Mouse (Mus musculus): ENCODE measurements at regions not wholly inside any gene's neighbourhood (a gene's known extent, or its start where the extent isn't known, plus 50 kb on each side); places are given as distances from the start of the nearest gene placed in this dataset.

DNA sequence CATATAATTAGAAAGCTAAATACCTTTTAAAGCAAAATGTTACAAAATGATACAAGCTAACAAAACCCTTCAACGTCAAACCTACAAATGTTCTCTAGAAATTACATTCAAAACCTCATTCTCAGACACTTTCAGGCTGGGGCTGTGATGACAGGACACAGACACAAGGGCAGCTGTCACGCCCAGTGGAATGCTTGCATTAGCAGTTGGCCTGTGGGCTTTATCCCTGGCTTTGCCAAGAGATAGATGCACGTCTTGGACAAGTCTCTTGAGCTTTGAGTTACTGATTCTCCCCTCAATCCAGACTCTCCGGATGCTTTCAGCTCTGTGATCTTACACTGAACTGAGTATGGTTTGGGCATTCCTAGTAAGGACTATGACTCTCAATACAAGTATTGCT lies 196.1 kb upstream of the Jade1 start:
- DNase-seq: no peak

DNA sequence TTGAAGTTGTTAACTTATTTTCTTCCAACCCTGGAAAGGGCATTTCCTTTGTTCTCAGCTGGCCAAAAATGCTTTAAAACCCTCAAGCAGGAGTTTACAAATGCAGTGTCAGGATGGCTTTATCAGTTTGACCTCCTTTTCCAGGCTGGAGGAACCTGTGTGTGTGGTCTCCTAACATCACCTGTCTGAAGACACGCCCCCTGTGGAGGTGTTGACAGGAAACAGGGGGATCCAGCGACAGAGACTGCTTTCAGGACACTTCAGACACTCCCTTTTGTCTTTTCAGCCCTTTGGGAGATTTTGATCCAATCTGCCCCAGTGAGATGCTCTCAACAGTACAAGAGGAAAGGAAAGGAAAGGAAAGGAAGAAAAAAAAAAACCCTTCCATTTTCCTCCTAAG lies 202.5 kb upstream of the Jade1 start:
- DNase-seq: no peak

DNA sequence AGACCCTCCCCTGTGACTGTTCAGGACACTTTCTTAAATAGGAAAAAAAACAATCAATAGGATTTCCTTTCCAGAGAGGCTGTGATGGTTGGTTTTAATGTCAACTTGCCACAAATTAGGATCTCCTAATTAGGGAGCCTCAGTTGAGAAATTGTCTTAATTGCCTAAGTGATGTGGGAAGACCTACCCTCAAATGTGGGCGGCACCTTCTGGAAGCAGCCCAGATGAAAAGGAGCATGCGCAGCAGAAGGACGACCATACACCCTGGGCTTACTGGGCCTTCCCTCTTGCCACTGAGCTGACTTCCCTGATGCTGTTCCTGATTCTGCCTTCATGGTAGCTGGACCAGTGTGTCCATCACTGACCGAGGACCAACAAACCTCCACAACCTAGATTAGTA lies 203.7 kb upstream of the Jade1 start:
- DNase-seq: no peak

DNA sequence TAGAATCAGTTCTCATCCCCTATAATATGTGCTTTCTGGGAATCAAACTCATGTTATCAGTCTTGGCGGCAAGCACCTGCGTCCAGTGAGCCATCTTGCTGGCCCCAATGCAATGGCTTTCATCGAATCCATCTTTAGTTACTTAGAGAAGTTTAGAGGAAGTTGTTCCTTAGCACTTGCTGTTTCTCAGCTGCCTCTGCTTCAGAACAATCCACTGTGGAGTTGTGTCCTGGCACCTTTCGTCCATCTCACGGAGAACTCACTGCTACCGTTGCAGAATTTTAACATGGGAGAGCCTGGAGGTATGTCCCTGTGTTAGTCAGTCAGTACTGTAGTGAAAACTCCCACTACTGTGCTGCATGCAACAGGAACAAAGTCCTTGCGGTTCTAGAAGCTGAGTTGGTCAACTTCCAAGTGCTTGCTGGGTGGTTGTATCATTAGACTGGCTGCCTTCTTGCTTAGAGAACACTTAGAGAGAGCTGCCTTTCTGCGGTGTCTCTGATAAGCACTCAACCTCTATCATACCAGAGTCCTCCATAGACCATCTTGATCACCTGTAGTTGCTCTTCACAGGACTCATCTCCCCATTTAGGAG lies 204.3 kb upstream of the Jade1 start:
- DNase-seq: peak; percentile 55 to 57

DNA sequence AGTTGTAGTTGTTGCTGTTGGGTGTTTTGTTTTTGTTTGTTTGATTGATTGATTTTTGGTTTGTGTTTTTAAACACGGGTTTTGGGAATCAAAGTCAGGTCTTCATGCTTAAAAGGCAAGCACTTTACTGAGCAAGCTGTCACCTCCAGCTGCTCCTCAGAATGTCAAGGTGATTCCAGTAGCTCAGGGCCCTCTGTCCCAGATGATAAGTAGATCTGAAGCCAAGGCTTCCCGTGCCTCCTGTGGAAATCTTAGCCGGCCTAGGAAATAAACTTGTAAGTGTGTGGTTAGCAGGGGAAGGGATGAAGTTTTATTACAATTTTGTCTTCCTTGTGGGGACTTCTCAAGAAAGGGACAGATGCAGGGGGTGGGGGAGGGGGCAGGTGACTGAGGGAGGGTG lies 205.2 kb upstream of the Jade1 start:
- no peak for DNase-seq

DNA sequence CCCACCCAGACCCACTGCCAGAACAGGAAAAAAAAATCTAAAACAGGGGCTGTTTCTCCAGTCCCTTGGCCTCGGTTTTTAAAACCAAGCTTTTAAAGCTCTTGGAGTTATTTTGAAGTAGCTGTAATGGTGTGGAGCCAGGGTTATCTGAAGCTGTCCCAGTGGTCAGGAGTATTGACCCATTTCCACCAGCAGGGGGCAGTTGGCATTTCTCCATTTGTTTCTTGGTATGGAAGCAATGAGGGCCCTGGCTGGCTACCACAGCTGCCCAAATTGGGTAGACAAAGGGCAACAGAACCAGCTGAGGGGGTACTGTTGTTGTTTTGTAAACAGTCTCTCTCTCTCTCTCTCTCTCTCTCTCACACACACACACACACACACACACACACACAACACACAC lies 206.7 kb upstream of the Jade1 start:
- peak; percentile 51 to 74 for DNase-seq

DNA sequence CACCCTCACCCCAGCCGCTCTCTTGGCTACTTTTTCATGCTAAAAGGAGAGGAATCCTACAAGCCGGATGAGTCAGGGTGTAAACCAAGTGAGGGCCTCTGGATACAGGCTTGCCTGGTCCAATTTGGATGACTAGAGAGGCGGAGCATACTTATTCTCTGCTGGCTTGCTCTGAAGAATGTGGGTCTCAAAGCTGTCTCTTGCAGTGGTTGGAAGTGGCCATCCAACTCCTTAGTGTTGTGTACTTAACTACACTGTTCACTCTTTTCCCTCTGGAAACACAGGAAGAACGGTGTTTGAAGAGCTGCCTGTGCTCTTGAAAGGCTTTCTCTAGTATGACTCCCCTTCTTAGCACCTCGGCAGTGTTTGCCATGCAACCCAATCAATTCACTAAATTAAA lies 208.7 kb upstream of the Jade1 start:
- no peak for DNase-seq

DNA sequence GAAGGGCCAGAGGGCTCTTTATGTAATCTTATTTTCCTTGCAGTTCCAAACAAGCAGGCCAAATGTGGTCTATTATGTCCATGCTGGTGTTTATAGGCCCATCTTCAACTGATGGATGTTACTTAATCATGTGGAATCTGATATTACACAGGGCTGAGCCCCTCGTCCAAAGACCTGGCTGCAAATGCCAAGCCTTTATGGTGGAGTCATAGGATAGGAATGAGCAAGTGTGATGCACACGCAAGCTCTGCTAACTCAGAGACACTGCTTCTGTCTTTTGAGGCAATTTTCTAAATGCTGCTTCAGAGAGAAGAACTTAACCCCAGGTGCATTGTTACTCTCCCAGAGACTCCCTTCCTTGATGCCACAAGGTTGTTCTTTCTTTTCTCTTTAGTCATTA lies 212.1 kb upstream of the Jade1 start:
- no peak for DNase-seq

DNA sequence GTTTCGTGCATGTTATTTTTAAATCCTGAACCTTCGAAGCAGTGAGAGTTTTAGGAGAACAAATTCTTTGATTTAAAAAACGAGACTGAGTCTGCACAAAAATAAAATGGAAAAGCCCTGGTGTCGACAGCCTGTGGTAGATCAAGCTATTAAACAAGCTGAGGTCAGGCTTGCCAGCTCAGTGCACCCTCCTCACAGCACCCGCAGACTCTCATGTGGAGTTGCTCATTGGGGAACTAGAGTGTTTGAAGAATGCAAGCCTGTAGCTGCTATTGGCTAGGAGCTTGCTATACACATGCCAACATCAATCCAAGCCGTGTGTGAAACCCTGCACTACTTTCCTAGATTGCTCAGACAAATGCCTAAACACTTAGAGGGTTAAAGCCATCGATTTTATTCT lies 223.1 kb upstream of the Jade1 start:
- DNase-seq: no peak

DNA sequence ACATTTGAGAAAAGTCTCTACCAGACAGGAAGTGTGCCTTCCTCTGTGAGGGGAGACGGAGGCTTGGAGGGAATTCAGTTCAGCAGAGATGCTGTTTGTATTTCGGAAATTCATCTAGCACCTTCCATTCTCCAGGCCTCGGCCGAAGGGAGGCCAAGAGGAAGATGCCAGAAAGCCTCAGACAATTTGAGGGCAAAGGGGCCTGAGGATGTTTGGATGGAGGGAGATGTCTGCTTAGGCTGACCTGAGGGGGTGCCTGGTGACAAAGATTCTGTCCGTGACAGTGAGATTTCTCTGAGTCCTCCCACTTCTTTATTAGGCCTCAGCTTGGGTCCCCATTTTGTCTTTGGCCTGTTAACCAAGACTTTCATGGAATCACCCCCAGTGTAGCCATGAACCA lies 225.2 kb upstream of the Jade1 start:
- DNase-seq: no peak

DNA sequence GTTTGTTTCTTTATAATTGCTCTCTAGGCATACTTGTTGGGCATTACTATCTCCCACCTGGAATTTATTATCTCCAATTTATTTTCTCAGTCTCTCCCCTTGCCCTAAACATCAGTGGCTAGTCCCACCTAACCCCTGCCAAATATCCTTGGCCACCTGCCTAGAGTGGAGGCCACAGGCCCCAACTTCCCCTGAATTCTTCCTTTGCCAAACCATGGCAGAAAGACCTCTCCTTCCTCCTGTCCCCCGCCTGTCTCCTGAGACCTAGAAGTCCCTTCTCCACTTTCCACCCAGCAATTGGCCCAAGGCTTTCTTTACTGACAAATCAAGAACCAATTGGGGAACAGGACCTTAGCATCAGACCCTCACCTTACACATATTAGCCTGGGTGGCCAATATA lies 226.7 kb upstream of the Jade1 start:
- no peak for DNase-seq

DNA sequence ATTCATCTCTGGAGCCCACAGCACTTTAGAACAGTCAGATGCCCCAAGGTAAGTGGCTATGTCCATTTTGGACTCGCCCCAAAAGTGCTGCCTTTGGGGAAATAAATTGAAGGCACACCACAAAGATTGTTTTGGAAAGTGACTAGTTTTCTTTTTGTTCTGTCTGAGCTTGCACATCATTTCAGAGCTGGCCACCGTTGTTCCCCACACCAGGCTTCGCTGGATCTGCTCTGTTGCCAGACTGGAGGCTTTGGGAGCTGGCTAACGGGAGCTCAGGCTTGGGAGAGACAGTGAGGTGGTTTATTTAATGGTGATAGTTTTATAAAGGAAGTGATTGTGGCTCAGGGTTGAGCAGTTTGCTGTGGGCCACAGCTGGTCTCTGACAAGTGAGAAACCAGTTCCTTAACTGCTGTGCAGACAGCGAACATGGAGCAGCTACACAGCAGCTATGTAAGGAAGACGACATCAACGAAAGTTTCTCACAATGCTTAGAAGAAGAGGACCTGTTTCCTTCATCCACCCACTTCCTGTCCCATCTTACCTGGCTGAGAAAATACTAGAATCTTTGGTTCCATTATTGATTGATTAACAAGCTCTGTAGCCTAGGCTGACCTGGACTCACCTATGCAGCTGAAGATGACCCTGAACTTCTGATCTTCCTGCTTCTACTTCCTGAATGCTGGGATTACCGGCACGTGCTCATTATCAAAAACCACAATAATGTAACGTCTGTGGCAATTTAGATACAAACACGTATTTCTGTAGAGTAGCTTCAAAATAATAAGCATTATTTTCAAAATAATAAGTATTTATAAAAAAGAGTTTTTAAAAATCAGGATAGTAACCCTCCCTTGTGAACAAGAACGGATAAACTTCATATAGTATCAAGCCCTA lies 229.1 kb upstream of the Jade1 start:
- DNase-seq: no peak

DNA sequence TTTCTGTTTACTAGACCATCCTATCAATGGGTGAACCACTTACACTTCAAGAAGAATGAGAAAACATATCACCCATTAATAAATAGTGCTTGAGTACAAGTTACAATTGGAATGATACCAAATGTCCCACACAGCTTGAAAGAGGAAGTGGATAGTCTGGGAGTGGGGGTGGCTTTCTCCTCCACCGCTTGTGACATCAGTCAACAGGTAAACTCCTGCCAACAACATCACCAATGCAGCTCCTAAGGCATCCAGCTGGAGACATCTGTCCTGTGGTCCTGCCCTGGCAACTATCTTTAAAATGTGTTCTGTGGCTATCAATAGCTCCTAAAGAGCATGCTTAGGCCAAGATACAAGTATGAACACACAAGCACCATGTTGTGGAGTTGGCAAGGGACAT lies 233.7 kb upstream of the Jade1 start:
- DNase-seq: no peak

DNA sequence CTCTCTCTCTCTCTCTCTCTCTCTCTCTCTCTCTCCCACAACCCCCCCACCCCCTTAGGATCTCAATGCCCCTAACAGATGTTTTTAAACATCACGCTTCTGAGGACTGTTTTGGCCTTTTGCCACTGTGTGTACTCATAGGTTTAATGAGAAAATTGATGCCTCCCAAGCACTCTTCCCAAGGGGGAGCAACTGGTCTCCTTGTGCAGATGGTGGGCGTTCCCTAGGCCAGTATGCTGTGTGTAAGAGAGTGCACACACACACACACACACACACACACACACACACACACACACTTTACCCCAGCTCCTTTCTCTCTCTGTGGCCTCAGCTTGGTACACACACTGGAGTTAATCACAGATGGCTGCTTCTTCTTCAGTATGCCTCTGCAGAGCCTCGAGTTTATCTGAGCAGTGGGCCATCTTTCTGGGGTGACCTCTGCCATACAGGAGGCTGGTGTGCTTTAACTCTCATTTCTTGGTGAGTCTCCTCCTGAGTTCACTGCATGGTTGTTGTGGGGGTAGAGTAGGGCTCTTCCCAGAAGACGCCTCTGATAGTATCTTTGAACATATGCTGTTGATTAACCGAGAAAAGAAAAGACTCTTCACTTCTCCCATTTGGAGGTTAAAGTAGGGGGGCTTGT lies 236.2 kb upstream of the Jade1 start:
- DNase-seq: no peak

DNA sequence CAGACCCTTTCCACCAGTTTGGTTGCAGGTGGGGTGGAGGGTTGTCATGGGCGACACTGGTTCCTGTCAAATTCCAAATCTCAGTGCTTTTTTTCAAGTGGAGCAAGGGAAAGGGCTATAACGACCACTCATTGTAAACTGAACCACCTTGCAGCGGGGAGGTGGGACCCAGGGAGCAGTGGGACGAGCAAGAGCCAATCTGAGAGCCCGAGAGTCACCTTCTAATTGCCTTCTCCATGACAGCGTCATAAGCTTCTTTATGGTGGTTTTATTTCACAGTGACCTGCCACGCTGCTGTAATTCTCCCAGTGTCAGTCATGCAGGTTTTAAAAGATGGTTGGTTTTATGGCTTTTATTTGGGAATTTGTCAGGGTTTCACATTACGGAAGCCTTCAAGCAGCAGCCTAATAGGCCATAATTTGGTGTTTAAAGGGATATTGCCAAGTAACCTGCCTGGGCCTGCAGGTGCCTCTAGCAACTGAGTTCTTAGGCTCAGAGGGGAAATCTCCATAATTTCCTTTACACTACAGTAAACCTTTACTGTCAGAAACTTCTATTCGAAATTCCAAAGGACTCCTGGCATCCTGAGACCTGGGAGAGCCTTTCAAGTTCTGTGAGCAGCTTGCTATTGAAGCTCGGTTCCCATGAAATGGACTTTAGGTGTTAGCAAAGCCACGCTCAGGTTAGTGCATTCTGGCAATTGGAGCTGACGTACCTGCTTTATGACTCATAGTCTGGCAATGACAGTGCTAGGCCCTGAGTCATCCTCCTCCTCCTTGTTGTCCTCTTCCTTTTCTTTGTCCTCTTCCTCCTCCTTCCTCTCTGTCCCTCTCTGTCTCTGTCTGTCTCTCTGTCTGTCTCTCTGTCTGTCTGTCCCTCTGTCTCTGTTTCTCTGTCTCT lies 235.6 kb upstream of the Pgrmc2 start:
- DNase-seq: no peak

DNA sequence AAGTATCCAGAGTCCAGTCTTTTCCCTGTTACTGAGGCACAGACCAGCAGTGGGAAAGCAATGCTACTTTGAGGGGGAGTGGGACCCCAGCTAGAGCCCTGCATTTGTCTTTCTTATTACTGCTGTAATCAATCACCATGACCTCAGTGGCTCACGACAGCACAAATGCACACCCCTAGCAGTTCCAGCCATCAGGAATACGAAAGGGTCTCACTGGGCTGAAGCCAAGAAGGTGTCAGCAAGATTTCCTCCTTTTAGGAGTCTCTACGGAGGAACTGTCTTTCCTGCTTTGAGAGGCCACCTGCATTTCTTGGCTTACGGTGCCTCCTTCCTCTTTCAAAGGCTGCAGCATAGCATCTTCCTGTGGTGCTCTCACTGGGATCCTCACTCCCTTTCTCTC lies 234.3 kb upstream of the Pgrmc2 start:
- no peak for DNase-seq

DNA sequence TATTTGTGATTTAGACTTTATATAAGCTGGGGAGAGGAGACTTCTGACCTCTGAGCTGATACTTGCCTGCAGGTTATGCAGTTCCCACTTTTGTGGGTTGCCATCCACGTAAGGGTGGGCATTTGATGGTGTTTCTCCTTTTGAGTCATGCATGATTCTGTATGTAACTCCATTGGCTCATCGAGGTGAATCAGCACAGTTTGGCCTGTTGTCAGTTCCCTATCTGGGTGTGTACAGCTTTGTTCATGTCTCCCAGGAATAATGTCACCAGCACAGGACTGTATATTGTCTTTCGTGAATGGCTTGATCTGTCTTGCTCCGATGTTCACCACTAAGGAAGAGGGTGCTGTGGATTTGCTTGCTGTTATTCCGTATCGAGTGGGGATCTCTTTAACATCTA lies 229.6 kb upstream of the Pgrmc2 start:
- DNase-seq: no peak

DNA sequence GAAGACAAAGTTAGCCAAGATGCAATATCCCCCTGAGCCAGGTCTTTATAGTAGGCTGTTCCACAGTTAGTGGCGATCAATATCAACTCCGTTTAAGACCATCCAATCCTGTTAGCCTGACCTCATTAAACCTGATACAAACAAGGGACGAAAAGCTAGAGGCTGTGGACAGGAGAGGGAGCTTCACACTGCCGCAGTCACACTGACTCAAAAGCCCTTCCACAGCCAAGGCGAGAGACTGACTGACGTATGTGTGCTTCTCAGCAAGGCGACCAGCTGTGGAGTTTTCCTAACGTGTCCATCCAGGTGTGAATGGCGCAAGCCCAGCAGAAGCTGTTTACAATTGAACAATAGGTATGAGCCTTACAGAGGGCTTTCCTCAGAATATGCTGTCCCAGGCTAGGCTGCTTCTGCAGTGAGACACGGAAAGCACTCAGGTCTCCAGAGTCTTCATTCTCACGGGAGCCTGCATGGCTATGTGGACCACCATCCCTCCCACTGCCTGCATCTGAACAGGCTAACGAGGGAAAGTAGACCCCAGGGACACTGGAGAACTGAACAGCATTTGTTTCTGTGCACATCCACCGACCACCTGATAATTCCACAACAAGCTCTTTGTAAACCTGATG lies 224.7 kb upstream of the Pgrmc2 start:
- DNase-seq: no peak

DNA sequence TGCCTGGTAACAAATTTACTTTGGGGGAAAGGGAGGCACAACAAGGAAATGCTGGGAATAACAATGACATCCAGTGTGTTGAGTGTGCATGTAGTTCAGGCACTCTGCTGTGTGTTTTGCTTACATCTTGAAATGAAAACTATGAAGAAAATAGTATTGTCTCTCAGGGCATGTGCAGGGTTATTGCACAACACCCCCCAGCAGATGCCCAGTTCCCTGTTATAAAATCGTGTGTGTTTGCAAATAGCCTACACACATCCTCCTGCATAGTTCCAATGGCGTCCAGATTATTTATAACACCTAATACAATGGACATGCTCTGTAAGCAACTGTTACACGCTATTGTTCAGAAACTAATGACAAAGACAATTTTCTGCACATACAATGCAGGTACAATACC lies 220.0 kb upstream of the Pgrmc2 start:
- DNase-seq: no peak

DNA sequence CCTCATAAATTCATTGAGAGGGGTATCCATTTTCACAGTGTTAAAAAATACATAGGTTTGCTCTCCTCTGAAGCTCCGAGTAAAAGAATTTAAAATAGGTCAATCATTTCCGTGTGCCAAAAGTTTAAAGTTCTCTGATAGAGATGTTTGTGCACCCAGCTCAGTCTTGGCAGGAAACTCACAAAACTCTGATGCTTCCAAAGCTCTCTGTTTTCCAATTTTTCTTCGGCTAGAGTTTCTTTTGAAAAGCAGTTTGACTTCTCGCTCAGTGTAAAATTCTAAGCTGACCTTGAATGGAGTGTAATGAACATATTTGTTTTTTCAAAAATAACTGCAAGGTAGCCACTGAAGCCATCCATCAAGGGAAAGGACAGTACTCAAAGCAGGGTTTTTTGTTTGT lies 215.9 kb upstream of the Pgrmc2 start:
- DNase-seq: no peak

DNA sequence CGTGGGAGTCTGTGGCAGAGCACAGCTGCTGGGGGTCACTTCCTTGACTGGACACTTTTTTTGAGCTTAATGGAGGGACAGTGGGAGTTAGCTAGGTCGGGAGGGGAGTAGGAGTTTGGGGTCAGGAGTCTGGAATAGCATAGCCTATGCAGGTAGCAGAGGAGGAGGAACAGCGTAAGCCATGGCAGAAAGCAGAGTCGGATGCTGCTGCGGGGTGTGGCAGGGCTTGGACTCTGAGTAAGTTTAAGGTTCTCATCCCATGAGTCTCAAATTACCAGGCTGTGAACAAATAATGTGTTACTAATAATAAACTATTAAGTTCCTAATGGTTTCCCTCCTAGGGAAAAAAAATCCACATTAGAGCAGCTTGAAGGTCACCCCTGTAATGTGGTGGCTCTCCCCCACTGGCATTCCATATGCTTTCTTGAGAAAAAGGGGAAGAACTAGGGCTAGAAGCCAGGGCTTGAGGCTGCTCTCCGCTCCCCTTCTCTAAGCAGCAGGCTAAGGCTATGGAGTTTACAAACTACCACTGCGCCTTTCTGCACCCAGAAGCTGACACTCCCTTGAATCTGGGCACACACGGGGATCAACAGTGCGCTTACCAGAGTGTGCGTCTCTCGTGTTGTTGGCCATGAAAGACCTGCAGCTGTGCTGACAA lies 213.4 kb upstream of the Pgrmc2 start:
- DNase-seq: no peak

DNA sequence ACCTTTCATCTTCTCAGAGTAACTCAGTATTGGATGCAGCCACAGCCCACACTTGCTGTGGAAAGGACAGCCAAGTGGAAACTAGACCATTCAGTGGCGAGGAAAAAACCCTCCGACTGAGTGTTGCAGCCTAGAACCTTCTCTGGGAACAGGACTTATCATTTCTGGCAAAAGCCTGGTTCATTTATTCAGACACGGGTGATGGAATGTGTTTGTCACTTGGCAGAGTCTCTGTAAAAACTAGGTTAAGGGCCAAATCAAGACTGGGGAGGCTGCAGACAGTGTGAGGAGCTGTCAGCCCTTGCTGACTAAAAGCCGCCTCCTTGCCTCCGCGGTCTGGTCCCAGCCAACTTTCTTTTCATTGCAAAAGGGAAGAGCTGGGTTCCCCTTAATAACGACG lies 212.3 kb upstream of the Pgrmc2 start:
- peak; percentile 13 to 39 for DNase-seq
